Mouse (Mus musculus): ENCODE results near the gene Igfbp2. TPM values are rescaled to one million over a fixed set of nuclear protein-coding genes. Genes with fewer than 3 reads are reported as not detected.

Igfbp2 gene
- polyA plus RNA-seq, 1 experiment: 2.8 TPM

- DNase-seq (ENCODE audit: low read depth, low spot score): no peak
- WGBS: 25% methylated on average over 6 of the region's 6 CpGs
These were observed 10.5 kb upstream of the Igfbp2 start for GRCm38 (mm10) chr1:72813639-72814403.

- 61% methylated on average over 5 of the region's 5 CpGs for WGBS
These were observed 9.1 kb upstream of the Igfbp2 start for GRCm38 (mm10) chr1:72815184-72815583.

GRCm38 (mm10) chr1:72815616-72816015 lies 8.7 kb upstream of the Igfbp2 start:
- 82% methylated on average over 3 of the region's 3 CpGs for WGBS
- DNase-seq (ENCODE audit: low read depth, low spot score): no peak

More at GRCm38 (mm10) chr1:72815184-72815583, 9.1 kb upstream of the Igfbp2 start:
- no peak for DNase-seq (ENCODE audit: low read depth, low spot score)

GRCm38 (mm10) chr1:72819995-72820394 lies 4.3 kb upstream of the Igfbp2 start:
- 83% methylated on average over 6 of the region's 6 CpGs for WGBS
- no peak for DNase-seq (ENCODE audit: low read depth, low spot score)

GRCm38 (mm10) chr1:72822893-72823292 lies 1.4 kb upstream of the Igfbp2 start:
- no peak for DNase-seq (ENCODE audit: low read depth, low spot score)
- WGBS: 70% methylated on average over 10 of the region's 10 CpGs

GRCm38 (mm10) chr1:72824707-72825101 lies 401 bp downstream of the Igfbp2 start:
- DNase-seq (ENCODE audit: low read depth, low spot score): no peak
- under 1% methylated on average over 37 of the region's 37 CpGs for WGBS

- no peak for DNase-seq (ENCODE audit: low read depth, low spot score)
- 4% methylated on average over 20 of the region's 20 CpGs for WGBS
These were observed 983 bp downstream of the Igfbp2 start for GRCm38 (mm10) chr1:72825286-72825685.

GRCm38 (mm10) chr1:72825921-72826320 lies 1.6 kb downstream of the Igfbp2 start:
- 54% methylated on average over 4 of the region's 4 CpGs for WGBS
- DNase-seq (ENCODE audit: low read depth, low spot score): no peak

GRCm38 (mm10) chr1:72826446-72826845 lies 2.1 kb downstream of the Igfbp2 start:
- WGBS: 42% methylated on average over 6 of the region's 6 CpGs
- no peak for DNase-seq (ENCODE audit: low read depth, low spot score)

GRCm38 (mm10) chr1:72826931-72827330 lies 2.6 kb downstream of the Igfbp2 start:
- WGBS: 47% methylated on average over 7 of the region's 7 CpGs

GRCm38 (mm10) chr1:72827411-72828315 lies 3.4 kb downstream of the Igfbp2 start:
- no peak for DNase-seq (ENCODE audit: low read depth, low spot score)
- WGBS: 48% methylated on average over 12 of the region's 12 CpGs

More at GRCm38 (mm10) chr1:72826931-72827330, 2.6 kb downstream of the Igfbp2 start:
- DNase-seq (ENCODE audit: low read depth, low spot score): no peak

- DNase-seq (ENCODE audit: low read depth, low spot score): no peak
- WGBS: 90% methylated on average over 5 of the region's 5 CpGs
These were observed 4.5 kb downstream of the Igfbp2 start for GRCm38 (mm10) chr1:72828843-72829242.

- no peak for DNase-seq (ENCODE audit: low read depth, low spot score)
- 80% methylated on average over 2 of the region's 2 CpGs for WGBS
These were observed 6.2 kb downstream of the Igfbp2 start for GRCm38 (mm10) chr1:72830485-72830884.

GRCm38 (mm10) chr1:72832715-72833153 lies 8.4 kb downstream of the Igfbp2 start:
- 41% methylated on average over 3 of the region's 3 CpGs for WGBS
- DNase-seq (ENCODE audit: low read depth, low spot score): no peak

- 83% methylated on average over 4 of the region's 4 CpGs for WGBS
- DNase-seq (ENCODE audit: low read depth, low spot score): no peak
These were observed 9.3 kb downstream of the Igfbp2 start for GRCm38 (mm10) chr1:72833563-72833962.

GRCm38 (mm10) chr1:72839356-72839755 lies 15.1 kb downstream of the Igfbp2 start:
- WGBS: 76% methylated on average over 8 of the region's 8 CpGs
- DNase-seq (ENCODE audit: low read depth, low spot score): no peak

GRCm38 (mm10) chr1:72839791-72840190 lies 15.5 kb downstream of the Igfbp2 start:
- 77% methylated on average over 7 of the region's 7 CpGs for WGBS
- no peak for DNase-seq (ENCODE audit: low read depth, low spot score)

GRCm38 (mm10) chr1:72842666-72843459 lies 18.6 kb downstream of the Igfbp2 start:
- DNase-seq (ENCODE audit: low read depth, low spot score): no peak
- WGBS: 81% methylated on average over 18 of the region's 18 CpGs

- no peak for DNase-seq (ENCODE audit: low read depth, low spot score)
- 81% methylated on average over 6 of the region's 6 CpGs for WGBS
These were observed 20.4 kb downstream of the Igfbp2 start for GRCm38 (mm10) chr1:72844675-72845074.
